Mouse (Mus musculus) T-cell, adult 2 months (primary cell): ENCODE results near the gene Aifm2.

Source experiments
- DNase-seq: peaks from one replicate; pipeline ENCODE4 v3.0.0; 2022; ENCODE audit warnings: low spot score

Gene Aifm2

DNA sequence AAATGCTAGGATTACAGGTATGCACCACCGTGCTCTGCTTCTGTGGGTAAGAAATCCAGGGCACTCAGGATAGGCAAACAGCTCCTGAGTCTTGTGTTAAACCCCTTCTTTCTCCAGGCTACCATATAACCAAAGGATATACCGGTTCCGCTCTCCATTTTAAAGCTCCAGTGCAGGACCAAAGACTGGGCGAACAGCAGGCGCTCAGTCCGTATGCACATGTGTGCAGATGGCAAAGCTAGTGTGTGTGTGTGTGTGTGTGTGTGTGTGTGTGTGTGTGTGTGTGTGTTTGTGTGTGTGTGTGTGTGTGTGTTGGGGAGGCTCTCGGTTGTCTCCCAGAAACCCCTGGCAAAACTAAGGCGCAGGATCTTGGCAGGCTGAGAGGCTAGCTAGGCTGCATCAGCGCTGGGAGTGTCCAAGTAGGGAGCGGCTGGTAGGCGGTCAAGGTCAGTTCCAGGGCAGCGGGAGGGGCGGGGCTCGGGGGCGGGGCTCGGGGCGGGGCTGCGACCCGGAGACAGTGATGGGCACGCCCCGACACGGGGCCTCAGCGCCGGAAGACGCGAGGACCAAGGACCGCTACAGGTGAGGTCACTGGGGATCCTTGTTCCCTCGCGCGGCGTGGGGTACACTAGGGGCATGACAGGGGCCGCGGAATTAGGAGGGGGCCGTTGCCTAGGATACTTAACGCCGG, at the start of gene Aifm2:
TSS of gene Aifm2 (plus strand) at position 493 of the 691 bp plus-strand sequence.
- no peak for DNase-seq

DNA sequence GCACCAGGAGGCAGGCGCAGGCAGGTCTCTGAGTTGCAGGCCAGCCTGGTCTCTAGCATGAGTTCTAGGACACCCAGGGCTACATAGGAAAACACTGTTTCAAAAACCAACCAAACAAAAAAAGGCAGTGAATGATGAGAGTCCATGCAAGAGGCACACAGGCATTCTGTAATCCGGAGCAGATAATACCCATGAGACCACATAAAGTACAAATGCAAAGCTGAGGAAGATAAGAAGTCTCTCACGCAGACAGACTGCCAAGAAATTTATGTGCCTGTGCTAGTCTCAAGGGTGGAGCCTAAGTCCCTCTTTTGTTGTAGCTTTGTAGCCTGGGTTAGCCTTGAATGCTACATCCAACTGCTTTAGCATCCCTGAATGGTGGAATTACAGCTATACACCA, 49.4 kb upstream of the Aifm2 start:
- no peak for DNase-seq

DNA sequence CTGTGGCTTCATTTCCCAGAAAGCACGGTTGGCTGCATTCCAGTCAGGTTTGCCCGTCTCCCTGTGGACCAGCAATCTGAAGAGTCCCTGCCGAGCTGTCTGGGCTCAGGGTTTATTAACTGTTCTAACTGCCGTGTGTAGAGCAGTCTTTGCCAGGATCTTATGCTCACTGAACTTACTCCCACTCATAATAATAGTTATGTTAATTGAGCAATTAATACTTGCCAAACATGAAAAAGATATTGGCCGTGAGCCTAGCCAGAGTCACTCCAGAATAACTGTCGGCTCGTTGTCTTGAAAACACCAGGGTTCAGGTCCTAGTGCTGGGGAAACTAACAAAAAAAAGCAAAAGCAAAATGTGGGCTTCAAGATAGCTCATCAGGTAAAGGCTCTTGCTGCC, 45.8 kb upstream of the Aifm2 start:
- no peak for DNase-seq

DNA sequence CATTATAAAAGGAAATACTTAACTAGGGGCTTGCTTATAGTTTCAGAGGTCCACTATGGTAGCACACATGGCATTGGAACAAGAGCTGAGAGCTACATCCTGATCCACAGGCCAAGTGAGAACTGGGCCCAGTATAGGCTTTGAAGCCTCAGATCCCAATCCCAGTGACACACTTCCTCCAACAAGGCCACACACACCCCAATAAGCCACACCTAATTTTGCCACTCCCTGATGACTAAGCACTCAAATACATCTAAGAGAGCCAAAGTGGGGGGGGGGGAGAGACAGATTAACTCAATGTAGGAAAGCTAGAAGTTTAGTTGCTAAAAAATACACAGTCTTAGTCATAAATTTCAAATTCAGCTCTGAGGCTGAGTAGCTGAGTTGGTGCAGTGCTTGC, 45.2 kb upstream of the Aifm2 start:
- no peak for DNase-seq

DNA sequence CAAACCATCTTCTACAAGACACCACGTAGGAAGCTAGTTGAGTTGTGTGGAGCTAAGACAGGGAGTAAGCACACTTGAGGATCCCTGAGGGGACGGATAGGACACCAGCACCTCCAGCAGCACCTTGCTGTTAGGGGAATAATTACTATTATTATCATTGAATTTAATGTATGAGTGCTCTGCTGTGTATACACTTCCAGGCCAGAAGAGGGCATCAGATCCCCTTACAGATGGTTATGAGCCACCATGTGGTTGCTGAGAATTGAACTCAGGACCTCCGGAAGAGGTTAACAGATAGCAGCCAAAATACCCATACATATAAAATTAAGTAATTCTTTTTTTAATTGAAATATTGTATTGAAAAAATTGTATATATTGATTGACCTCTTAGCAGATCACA, 44.3 kb upstream of the Aifm2 start:
- no peak for DNase-seq

DNA sequence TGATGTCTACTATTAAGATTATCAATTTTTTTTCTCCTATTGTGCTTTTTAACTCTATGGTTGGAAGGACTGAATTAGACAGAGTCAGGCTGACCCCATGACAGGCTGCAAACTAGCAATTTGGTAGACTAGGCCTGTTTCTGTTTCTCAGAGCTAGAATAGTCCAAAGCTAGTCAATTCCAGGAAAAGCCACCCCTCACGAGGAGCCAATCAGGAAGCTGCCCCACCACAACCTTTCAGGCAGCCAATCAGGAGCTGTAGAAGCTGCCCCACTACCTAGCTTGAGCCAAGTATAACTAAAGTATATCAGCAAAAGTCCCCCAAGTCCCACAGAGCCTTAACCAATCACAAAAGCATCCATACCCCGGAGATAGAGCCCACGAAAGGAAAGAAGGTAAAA, 39.1 kb upstream of the Aifm2 start:
- DNase-seq, result no peak

DNA sequence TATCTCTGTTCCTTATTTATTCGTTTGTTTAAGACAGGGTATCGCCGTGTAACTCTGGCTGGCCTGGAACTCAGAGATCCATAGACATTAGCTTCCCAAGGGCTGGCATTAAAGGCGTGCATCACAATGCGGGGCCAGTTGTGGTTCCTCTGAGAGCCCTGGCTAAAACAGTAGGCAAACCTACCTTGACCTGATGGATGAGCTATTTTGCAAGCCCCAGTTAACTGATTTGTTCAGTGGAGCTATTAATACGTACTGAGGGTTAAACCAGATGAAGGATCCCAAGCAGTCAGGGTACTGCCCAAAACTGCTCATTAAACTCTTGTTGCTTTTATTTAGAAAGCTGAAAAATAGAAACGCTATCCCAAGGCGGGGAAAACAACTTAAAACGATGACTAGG, 35.5 kb upstream of the Aifm2 start:
- DNase-seq, result no peak

DNA sequence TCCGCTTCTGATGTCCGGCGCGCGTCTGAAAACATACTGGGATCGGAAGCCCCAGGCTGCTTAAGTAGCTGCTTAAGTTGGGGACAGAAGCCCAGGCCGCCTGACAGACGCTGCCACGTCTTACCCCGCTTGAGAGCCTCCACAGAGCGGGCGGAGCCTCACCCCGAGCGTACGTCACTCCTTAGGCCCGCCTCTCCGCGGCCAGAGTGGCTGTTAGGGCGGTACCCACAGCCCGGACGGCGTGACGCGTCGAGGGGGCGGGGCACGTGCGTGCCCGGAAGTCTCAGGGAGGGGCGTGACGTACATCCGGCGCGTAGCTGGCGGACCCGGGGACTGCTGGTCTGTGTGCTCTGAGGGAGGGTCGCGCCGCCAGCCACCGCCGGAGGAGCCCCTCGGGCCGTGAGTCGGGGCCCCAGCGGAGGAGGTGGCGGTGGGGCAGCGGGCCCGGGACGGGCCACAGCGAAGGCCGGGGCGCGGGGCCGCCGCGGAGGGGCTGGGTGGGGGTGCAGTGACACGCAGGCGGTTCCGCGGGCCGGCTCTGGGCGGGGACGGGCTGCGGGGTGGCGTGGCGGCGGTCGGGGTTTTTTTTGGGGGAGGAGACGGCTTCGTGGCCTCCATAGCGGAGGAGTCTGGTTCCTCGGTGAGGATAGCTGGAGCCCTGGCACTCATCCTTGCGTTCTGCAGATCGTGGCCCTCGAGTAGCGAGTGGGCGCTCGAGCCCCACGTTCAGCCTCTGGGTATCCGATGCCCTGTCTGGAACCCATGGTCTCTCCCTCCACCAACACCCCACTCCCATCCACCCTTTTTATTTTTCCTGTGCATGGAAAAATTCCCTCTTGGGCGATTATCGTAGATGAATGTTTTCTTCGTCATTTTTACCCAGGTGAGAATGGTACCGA, 34.8 kb upstream of the Aifm2 start, which contains the start of gene Sar1a:
TSS of gene Sar1a (plus strand) at position 285 of the 899 bp plus-strand sequence.
- peak; percentile 98 for DNase-seq

DNA sequence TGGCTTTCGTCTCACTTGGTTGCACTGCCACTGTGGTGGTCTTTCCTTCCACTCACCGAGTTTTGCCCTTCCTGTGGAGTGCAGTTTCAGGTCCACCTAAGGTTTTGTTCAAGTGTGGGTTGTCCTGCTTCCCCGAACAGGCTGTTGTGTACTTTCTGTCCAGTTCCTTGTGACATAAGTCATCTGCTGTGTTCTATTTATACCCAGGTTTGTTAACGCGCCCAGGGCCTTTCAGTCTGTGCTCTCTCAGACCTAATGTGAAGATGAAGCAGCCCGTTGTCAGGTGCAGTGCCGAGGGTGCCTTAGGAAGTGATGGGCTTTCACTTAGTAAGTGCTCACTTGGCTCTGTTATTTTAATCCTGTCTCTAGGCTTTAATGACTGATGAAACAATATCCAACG, 25.7 kb upstream of the Aifm2 start:
- DNase-seq, result no peak

DNA sequence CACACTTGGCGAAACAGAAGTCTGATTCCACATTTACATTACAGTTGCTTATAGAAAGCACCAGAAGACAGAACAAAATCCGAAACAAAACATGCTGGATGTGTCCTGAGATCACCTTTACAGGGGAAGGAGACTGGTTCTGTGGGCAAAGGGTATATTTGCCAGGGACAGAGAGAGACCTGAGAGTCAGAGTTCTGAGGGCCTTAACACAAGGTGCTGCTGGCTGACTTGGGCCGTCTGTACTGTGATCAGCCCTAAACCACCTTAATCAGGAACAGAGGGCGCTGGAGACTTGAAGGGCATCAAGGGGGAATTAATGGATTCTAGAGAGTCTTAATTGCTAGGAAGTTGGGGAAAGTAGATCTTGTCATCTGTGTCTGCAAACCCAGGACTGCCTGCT, 21.5 kb upstream of the Aifm2 start:
- no peak for DNase-seq

DNA sequence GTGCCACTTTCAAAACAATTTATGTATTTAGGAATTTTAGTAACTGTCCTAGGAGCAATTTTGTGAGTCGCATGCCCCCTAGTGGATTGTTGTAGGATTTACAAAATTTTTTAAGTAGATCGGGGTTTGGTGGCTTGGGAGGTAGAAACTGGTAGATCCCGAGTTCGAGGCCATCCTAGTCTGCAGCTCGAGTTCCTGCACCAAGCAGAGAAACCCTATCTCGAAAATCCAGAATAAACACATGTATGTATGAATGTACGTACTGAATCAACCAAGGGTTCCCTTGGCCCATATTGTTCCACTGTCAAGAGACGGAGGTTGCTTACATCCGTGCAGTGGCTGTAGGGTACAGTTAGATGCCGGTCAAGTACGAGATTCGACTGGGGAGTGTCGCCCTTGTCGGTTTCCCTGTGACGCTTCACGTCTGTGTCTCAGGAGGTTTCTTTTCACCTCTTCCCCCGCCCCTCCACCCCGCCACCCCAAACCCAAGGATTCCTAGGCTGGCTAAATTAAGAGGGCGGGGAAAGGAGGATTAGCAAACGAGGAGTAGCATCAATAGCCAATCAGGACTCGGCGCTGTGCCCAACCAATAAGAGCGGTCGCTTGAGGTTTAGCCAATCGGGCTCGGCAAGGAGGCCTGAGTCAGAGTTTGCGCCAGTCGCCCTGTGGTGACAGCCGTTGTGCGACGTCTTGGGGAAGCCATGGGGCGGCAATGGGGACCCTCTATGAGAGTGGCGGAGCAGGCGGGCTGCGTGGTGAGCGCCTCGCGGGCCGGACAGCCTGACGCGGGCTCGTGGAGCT, 20.0 kb upstream of the Aifm2 start, which contains the start of gene Tysnd1:
TSS of gene Tysnd1 (plus strand) at position 645 of the 801 bp plus-strand sequence.
- DNase-seq, result peak; percentile 93

DNA sequence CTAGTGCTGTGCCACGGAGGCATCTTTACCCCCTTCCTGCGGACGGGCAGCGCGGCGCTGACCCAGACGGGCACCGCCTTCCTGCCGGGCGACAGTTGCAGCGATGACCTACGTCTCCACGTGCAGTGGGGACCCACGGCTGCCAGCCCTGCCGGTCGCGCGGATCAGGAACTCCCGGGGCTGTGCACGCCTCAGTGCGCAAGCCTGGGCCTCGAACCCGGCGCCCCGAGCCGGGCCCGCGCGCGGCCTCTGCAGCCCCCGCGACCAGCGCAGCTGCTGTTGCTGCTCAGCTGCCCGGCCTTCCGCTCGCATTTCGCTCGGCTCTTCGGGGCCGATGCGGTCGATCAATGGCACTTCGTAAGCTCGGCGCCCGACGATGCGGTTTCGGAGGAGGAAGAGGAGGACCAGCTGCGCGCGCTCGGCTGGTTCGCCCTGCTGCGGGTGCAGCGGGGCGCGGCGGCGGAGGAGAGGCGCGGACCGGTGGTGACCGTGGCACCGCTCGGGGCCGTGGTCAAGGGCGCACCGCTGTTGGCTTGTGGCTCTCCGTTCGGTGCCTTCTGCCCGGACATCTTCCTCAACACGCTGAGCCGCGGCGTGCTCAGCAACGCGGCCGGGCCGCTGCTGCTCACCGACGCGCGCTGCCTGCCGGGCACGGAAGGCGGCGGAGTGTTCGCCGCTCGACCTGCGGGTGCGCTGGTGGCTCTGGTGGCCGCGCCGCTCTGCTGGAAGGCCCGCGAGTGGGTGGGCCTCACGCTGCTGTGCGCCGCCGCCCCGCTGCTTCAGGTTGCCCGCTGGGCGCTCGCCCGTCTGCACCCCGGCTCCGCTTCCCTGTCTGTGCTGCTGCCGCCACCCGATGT, 19.1 kb upstream of the Aifm2 start:
- DNase-seq, result peak; percentile 35

DNA sequence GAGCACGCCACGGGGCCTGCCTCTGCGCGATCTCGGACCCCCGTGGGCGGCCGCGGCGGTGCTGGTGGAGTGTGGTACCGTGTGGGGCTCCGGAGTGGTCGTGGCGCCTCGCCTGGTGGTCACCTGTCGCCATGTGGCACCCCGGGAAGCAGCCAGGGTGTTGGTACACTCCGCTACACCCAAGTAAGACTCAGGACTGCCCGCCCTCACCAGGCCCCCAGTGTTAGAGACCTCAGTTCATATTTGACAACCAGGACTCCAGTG, 18.6 kb upstream of the Aifm2 start:
- DNase-seq, result no peak

DNA sequence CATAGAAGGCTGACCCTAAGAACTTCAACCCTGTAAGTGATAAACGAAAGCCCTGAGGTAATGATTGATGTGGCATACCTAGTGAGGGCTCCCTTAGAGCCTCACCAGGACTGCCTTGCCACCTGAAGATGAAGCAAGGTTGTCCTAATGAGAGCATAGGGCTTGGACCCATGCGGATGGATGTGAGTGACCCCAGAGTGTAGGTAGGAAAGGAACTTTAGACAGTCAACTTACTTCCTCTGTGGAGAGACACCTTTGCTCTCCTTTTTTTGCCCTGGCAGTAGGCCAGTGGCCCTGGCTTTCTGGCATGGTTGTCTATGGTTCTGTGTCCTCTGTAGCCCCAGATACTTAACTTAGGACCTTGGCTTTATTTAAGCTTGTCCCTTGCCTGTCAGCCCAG, 18.0 kb upstream of the Aifm2 start:
- no peak for DNase-seq

DNA sequence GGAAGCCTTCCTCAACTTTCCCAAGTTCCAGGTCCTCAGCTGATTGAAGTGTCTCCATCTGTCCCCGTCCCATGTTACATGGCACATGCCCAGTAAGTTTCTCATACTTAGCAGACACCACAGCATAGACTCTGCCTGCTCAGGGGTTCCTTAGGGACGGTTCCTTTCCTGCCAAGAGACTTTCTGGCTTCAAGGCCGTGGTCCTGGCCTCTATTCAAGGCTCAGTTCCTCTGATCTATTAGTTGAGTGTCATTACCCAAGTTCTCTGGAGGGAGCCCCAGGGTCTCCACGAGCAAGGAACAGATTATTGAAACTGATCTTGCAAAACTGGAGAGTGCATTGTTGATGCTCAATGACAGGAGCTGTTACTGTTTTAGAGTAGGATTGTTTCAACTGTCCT, 10.4 kb upstream of the Aifm2 start:
- DNase-seq, result no peak

DNA sequence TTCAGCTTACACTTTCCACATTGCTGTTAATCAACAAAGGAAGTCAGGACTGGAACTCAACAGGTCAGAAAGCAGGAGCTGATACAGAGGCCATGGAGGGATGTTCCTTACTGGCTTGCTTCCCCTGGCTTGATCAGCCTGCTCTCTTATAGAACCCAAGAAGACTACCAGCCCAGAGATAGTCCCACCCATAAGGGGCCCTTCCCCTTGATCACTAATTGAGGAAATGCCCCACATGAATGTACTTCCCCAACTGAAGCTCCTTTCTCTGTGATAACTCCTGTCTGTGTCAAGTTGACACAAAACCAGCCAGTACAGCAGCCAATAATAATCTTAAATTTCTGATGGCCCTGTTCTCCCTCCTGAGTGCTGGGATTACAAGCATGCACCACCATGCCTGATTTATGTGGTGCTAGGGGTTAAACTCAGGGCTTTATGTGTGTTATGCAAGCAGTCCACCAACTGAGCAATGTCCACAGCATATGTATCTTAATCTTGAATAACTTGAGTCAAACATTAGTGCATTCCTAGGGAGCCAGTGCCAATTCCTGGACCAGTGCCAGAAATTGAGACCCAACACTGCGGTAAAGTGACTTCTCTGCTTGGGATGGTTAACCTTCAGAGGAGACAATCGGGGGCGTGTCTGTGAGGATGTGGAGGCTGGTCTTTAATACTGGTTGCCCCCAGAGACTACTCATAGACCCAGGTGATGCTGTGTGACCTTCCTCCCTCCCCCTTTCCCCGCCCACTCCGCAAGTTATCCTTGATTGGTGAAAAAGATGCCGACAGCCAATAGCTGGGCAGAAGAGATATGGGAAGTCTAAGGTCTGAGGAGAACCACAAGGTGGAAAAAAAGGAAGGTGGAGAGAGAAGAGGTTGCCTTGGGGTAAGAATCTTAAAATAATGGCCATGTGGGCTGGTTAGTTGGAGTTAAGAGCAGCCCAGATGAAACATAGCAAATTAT, 8.4 kb upstream of the Aifm2 start:
- DNase-seq, result no peak

DNA sequence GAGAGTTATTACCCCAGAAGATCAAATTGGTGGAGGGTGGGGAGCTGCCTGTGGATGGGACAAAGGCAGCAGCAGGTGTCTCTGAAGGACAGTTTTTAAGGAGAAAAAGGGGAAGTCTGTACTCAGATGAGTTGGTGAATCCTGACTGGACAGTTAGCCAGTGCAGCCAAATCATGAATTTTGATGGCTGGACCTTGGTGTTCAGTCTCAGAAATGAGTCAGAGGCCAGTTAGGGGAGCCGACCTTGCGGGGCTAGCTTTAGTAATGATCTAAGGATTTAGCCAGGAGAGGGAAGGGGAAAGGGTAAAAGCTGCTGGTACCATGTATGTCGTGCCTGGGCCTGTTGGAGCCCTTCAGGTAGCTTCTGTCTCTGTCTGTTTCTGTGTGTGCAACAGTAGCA, 1.5 kb upstream of the Aifm2 start:
- no peak for DNase-seq

DNA sequence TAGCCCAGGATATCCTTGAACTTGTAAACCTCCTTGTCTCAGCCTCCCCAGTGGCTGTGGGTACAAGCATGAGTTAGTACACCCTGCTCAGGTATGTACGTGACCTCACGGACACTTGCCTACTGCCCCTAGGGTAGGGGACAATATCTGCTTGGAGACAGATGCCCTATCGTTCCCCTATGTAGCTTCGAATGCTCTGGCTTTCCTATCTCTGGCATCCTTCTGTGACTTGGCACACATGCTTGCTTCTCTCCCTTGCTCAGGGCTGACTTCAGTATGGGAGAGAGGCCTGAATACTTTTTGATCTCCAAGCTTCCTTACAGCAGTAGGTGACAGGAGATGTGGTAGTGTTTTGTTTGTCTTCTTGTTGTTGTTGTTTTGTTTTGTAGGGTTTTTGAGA, 917 bp upstream of the Aifm2 start:
- DNase-seq, result no peak

DNA sequence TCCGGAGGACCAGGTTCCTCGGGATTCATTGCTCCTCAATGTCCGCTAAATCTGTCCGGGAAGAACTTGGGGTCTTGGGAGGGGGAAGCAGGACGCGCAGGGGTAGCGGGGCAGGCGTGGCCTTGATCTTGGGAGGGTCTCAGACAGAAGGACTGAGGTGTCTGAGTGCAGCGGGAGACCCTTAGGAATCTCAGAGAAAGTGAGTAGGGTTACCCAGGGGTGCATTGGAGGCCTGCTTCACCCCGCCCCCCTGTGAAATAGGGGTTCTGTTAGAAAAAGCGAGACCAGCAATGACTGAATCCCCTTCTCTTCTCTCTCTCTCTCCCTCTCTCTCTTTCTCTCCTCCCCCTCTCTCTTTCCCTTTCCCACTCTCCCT, 387 bp downstream of the Aifm2 start:
- DNase-seq, result no peak

DNA sequence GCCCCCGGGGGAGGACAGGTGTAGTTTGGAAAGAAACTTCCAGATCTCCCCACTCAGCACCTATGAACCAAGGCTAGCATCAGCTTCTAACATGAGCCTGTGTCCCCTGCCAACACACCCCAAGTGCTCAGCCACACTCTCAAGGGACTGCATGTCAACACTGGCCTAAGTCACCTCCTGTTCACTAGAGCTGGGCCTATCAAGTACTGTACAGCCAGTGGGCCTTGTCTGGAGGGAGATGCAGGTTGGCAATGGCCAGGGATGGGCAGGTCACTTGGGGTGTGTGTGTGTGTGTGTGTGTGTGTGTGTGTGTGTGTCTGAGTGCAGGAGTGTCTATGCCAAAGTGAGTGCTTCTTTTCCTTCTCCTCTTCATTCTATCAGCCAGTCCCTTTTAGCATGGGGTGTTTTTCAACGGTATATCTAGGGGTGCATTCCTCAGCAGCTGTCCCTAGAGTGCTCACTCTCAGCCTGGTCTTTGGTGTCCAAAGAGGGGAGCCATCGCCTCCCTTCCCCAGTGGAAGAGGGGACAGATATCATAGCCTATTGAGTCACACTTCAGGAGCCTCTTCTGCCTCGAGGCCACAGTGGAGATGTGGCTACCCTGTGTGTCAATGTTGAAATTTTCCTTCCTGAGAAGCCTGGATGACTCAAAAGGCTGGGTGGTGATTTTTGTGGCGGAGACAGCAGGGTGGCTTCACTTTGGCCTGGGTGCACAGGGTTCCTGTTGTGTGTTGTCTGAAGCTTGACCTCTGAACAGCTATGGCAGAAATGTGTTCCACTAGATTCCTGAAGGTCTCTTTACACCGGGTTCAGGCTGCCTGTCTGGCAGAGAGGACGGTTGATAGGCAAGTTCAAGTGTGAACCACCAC, 1.2 kb downstream of the Aifm2 start:
- no peak for DNase-seq
